Mouse (Mus musculus) lung, postnatal 0 days (tissue): ENCODE data around the gene Atf6. TPM values are rescaled to one million over a fixed set of nuclear protein-coding genes. Genes with fewer than 3 reads are reported as not detected.
A peak's percentile ranks its signal among the peaks of the same experiment; 100 is the strongest.

Source experiments
- ATAC-seq: fragments of 200-750 bp; cut with Nextera tagmentation; 2 replicates; pipeline ENCODE4 v1.8.0; 2017; ENCODE audit warnings: moderate library complexity
- DNase-seq: peaks from one replicate; pipeline ENCODE4 v3.0.0-alpha.2; 2016; ENCODE audit warnings: low spot score
- H3K27ac ChIP-seq: fragments of 300-500 bp; sonication (generic); 2 replicates; pipeline ENCODE4 v1.5.1; 2014; ENCODE audit warnings: antibody characterized with exemption, mild to moderate bottlenecking, low read length, mixed read lengths
- H3K27me3 ChIP-seq: fragments of 300-500 bp; sonication (generic); replicated peaks from 2 replicates; pipeline ENCODE4 v1.6.1; 2014; ENCODE audit warnings: low read length, mixed read lengths; ENCODE audit not compliant: insufficient read depth
- H3K36me3 ChIP-seq: fragments of 300-500 bp; sonication (generic); 2 replicates; pipeline ENCODE4 v1.6.1; 2014; ENCODE audit warnings: low read length, mixed read lengths; ENCODE audit not compliant: insufficient read depth
- H3K4me1 ChIP-seq: fragments of 300-500 bp; sonication (generic); 2 replicates; pipeline ENCODE4 v1.6.1; 2014; ENCODE audit warnings: antibody characterized with exemption, low read depth, low read length, mixed read lengths; ENCODE audit not compliant: insufficient read depth
- H3K4me2 ChIP-seq: fragments of 300-500 bp; sonication (generic); replicated peaks from 2 replicates; pipeline ENCODE4 v1.6.1; 2014; ENCODE audit warnings: low read depth, mild to moderate bottlenecking, low read length, moderate library complexity, mixed read lengths
- H3K4me3 ChIP-seq: fragments of 300-500 bp; sonication (generic); 2 replicates; pipeline ENCODE4 v1.5.1; 2014; ENCODE audit warnings: low read depth, low read length
- H3K9ac ChIP-seq: fragments of 300-500 bp; sonication (generic); replicated peaks from 2 replicates; pipeline ENCODE4 v1.6.1; 2014; ENCODE audit warnings: low read depth, mild to moderate bottlenecking
- H3K9me3 ChIP-seq: fragments of 300-500 bp; sonication (generic); 2 replicates; pipeline ENCODE4 v1.6.1; 2016; ENCODE audit warnings: low read length, mixed read lengths
- CTCF ChIP-seq: IDR thresholded peaks from 2 replicates; pipeline ENCODE4 v1.5.1; 2016; ENCODE audit warnings: antibody characterized with exemption, mild to moderate bottlenecking
- EP300 ChIP-seq: IDR thresholded peaks from 2 replicates; pipeline ENCODE4 v1.6.1; 2016; ENCODE audit warnings: antibody characterized with exemption, mild to moderate bottlenecking, control low read depth
- WGBS: fragments of 180-500 bp; shearing (Covaris S2); extraction: QIAGEN DNeasy Blood & Tissue Kit; methylation state at CpG from one replicate; pipeline ENCODE4 v1.1.7; 2014; 5-methylcytosine and 5-hydroxymethylcytosine counted together
- polyA plus RNA-seq: library from polyadenylated mRNA; unstranded; fragments of >200 nt; fragmentation: Nextera tagmentation; extraction: Ambion mirVana; gene quantifications from 2 replicates; pipeline ENCODE4 v1.2.1, GENCODE M21; 2015

Gene Atf6
- polyA plus RNA-seq, 1 experiment from 2014 or later: 11.0 TPM

DNA sequence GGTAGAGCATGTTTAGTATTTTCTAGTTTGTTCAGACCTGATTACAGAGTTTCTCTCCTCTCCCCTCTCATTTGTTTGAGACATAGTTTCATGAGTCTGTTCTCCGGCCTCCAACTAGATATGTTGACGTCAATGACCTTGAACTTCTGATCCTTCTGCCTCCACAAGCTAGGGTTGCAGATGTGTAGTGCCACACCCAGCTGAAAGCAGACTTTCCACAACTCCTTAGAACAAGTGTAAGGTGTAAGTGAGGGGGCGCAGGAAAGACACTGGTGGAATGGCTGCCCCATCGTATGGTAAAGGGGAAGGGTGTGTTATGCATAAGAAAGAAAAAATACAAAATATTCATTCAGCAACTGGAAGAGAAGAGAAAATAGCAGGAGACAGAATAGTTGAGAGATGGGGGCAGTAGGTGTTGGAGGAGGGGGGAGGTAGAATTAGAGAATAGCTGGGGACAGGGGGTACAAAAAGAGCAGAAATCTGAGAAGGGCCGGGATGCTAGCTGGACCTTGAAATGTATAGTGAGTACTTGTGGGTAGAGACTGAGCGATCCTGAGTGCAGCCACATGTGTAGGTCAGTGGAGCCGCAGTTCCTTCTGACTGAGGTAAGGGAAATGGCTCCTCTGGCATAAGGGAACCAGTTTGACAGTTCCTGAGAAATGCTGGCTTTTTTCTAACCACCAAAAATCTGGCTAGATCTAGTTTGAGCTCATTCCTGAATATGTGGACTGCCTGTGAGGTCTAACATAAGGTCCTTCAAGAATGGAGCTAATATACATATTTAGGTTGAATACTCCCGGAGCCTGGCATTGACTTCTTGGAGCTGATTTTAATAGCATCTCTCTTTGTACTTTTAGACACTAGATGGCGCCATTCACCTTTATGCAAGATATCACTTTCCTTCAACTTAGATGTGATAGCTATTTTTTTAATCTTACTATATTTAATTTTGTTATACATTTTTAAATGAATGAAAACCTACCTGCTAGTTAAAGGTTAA lies 27.3 kb upstream of the Atf6 start:
- H3K9me3 ChIP-seq: no peaks in the 10 kb centered on the region
- TF ChIP-seq CTCF: peak; percentile 63
- no peak for TF ChIP-seq EP300
- no peak overlapping the region for H3K27ac ChIP-seq
- peak; percentile 67 for DNase-seq
- no peak overlapping the region for H3K4me2 ChIP-seq
- ATAC-seq: no peak
- H3K9ac ChIP-seq: no peak overlapping the region
- H3K36me3 ChIP-seq: no peaks in the 10 kb centered on the region
- no peak overlapping the region for H3K4me3 ChIP-seq
- 58% methylated on average over 9 of the region's 9 CpGs for WGBS
- H3K4me1 ChIP-seq: no peaks in the 10 kb centered on the region
- no peaks in the 10 kb centered on the region for H3K27me3 ChIP-seq

DNA sequence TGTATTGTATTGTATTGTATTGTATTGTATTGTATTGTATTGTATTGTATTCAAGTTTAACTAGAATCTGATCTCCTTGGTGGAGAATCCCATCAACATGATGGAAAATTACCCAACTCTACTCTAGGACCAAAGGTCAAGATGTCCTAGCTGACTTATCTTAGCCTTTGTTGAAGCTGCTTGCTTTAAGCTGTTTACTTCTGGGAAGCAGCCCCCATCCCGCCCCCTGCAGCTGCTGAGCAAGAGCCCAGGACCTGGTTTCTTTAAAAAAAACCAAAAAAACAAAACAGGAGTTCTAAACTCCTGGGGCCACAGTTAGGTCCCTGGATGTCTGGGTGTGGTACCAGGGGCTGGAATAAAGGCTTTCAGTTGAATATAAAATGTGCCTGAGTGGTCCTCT lies 24.7 kb upstream of the Atf6 start:
- no peaks in the 10 kb centered on the region for H3K9me3 ChIP-seq
- no peak overlapping the region for H3K4me3 ChIP-seq
- no peaks in the 10 kb centered on the region for H3K36me3 ChIP-seq
- H3K4me2 ChIP-seq: no peak overlapping the region
- no peak for DNase-seq
- H3K4me1 ChIP-seq: no peaks in the 10 kb centered on the region
- no peaks in the 10 kb centered on the region for H3K27me3 ChIP-seq
- TF ChIP-seq CTCF: no peak
- WGBS: 35% methylated on average over 1 of the region's 1 CpGs
- H3K9ac ChIP-seq: no peak overlapping the region
- ATAC-seq: no peak
- no peak overlapping the region for H3K27ac ChIP-seq

DNA sequence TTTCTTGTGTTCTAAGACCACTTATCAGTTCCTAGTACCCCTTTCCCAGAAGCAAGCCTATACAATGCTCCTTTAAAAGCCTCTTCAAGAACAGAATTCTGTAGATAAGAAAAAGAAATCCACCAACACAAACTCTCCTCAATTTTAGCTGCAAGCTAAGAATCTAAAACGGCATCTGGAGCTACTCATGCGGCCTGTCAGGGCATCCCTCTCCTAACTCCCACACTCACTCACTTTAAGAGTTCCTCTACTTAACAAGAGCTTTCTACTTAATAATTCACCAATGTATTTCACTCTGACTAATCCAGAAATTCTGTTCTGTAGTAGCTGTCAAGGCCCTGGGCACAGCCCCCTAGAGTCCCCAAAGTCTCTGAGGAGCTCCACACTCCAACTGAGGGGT lies 24.1 kb upstream of the Atf6 start:
- no peak for ATAC-seq
- Histone ChIP-seq H3K4me1 (no peaks in the 10 kb centered on the region), H3K4me3 (no peak overlapping the region), H3K36me3 (no peaks in the 10 kb centered on the region), H3K9me3 (no peaks in the 10 kb centered on the region), H3K27me3 (no peaks in the 10 kb centered on the region), H3K4me2 (no peak overlapping the region), H3K9ac (no peak overlapping the region), H3K27ac (no peak overlapping the region)
- WGBS: 48% methylated on average over 2 of the region's 2 CpGs
- TF ChIP-seq CTCF (no peak), EP300 (no peak)
- DNase-seq: no peak

DNA sequence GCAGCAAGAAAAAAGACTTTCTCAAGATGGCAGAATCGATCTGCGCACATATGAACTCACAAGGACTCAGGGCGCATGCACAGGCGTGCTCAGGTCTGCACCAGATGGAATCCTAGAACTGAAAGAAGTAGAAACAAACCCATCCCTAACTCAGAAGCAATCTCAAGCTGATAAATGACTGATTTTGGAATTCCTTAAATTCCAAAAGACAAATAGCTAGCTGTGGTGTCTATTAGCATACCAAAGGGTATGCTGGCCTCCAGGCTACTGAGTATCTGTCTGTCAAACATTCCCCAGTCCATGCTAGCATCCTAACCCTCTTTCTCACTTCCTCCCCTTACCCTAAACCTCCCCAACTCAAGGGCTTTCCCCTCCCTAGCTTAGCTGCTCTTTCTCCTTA lies 21.7 kb upstream of the Atf6 start:
- WGBS: 81% methylated on average over 4 of the region's 4 CpGs
- no peaks in the 10 kb centered on the region for H3K27me3 ChIP-seq
- H3K4me3 ChIP-seq: no peak overlapping the region
- H3K9ac ChIP-seq: no peak overlapping the region
- H3K9me3 ChIP-seq: no peaks in the 10 kb centered on the region
- no peaks in the 10 kb centered on the region for H3K36me3 ChIP-seq
- DNase-seq: no peak
- TF ChIP-seq EP300: no peak
- no peak for TF ChIP-seq CTCF
- no peak overlapping the region for H3K4me2 ChIP-seq
- ATAC-seq: no peak
- peaks cover 3% of the 10 kb centered on the region; the same call in 1 of the 2 replicates for H3K4me1 ChIP-seq
- H3K27ac ChIP-seq: no peak overlapping the region

DNA sequence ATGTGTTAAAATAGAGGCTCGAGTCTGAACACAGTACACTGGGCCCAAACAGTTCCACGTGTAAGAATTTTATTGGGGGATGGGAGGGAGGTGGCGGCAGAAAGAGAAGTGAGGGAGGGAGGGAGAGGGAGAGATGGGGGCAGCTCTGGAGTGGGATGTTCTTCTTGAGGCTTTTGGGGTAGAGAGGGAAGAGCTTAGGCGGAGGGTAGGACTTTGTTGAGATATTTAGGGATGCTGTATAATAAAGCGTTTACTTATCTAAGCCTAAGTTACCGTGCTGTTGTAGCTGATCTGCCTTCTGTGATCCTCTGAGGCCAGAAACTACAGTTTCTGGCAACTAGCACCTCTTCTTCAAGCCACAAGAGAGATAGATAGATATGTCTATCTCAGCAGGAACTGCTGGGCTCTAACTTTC lies 18.5 kb upstream of the Atf6 start:
- peaks cover 3% of the 10 kb centered on the region; the same call in 1 of the 2 replicates for H3K4me1 ChIP-seq
- no peak overlapping the region for H3K4me2 ChIP-seq
- no peak overlapping the region for H3K27ac ChIP-seq
- no peaks in the 10 kb centered on the region for H3K9me3 ChIP-seq
- H3K27me3 ChIP-seq: no peaks in the 10 kb centered on the region
- H3K36me3 ChIP-seq: no peaks in the 10 kb centered on the region
- DNase-seq: no peak
- no peak overlapping the region for H3K4me3 ChIP-seq
- H3K9ac ChIP-seq: no peak overlapping the region
- TF ChIP-seq EP300 (no peak), CTCF (no peak)
- 42% methylated on average over 6 of the region's 6 CpGs for WGBS
- no peak for ATAC-seq

DNA sequence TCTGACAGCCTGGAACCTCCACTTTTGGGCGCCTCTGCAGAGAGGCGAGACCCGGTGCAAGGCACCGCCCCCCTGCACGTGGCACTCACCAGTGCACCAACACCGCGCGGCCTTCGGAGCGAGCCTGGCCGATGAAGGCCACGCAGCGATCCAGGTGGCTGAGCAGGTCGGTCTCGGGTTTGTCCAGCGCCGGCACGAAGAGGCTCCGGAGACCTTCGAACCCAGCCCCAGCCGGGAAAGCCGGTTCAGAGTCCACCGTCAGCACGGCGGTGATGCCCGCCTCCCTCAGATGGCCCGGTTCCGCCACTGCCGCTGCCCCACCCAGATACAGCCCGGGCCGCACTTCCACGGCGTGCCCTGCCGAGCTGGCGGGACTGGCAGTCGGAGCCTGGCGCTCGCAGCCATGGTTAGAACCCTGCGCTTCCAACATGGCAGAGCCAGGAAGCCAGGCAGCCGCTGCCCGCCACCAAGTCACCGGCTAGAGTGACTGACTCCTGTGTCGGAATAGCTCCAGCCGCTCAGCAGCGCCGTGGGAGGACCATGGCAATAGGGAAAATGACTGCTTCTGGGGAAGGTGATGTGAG lies 17.5 kb upstream of the Atf6 start, which contains the start of the genes Gm26620 and Dusp12:
TSS of gene Gm26620 (plus strand) at position 88 of the 584 bp plus-strand sequence.
TSS of gene Dusp12 (minus strand) at position 563 of the 584 bp plus-strand sequence.
- Histone ChIP-seq H3K27me3 (no peaks in the 10 kb centered on the region), H3K9me3 (no peaks in the 10 kb centered on the region), H3K27ac (peak within 1 kb of the TSS; percentile 55; the same call in 1 of the 2 replicates), H3K9ac (peak within 1 kb of the TSS; percentile 79), H3K36me3 (no peaks in the 10 kb centered on the region), H3K4me3 (peak within 1 kb of the TSS; percentile 86), H3K4me2 (peak within 1 kb of the TSS; percentile 76), H3K4me1 (peaks cover 3% of the 10 kb centered on the region; the same call in 1 of the 2 replicates)
- ATAC-seq: peak; percentile 97
- TF ChIP-seq EP300 (no peak), CTCF (peak; percentile 89)
- peak; percentile 94 for DNase-seq
- under 1% methylated on average over 35 of the region's 46 CpGs for WGBS
